Mouse (Mus musculus) cerebellum, postnatal 4 days (tissue): ENCODE results near the gene Dop1b.
"Not testable (repeated sequence)": the region's sequence is repeated elsewhere in the genome, so short reads cannot be mapped to it uniquely, and the experiment has no call there.

ENCODE experiments used
- DNase-seq, 2 experiments: peaks; one replicate each; pipeline ENCODE4 v3.0.0; 2022; ENCODE audit warnings: low spot score in 2 of 2, mixed read lengths in 1 of 2

Dop1b gene

GRCm38 (mm10) chr16:93751816-93752215 lies 40.1 kb downstream of the Dop1b start:
- DNase-seq, result no peak

GRCm38 (mm10) chr16:93756622-93757021 lies 44.9 kb downstream of the Dop1b start:
- DNase-seq, result no peak

GRCm38 (mm10) chr16:93763378-93763777 lies 51.7 kb downstream of the Dop1b start:
- DNase-seq, result no peak

- DNase-seq, result no peak
These were observed 52.9 kb downstream of the Dop1b start for GRCm38 (mm10) chr16:93764597-93764996.

- peak; percentile 32 to 48 for DNase-seq
These were observed 55.3 kb downstream of the Dop1b start for GRCm38 (mm10) chr16:93766956-93767355.

GRCm38 (mm10) chr16:93767548-93767947 lies 55.8 kb downstream of the Dop1b start:
- DNase-seq, result no peak

- no peak for DNase-seq
These were observed 57.9 kb downstream of the Dop1b start for GRCm38 (mm10) chr16:93769621-93770020.

GRCm38 (mm10) chr16:93770271-93770926 lies 58.7 kb downstream of the Dop1b start:
- peak in 1 of 2 experiments; percentile 16 for DNase-seq

- no peak for DNase-seq
These were observed 63.0 kb downstream of the Dop1b start for GRCm38 (mm10) chr16:93774658-93775057.

- no peak for DNase-seq
These were observed 64.8 kb downstream of the Dop1b start for GRCm38 (mm10) chr16:93776468-93776867.

GRCm38 (mm10) chr16:93777247-93777999 lies 65.7 kb downstream of the Dop1b start:
- DNase-seq, result no peak

GRCm38 (mm10) chr16:93778393-93778792 lies 66.7 kb downstream of the Dop1b start:
- DNase-seq, result not testable (repeated sequence)

- DNase-seq, result no peak
These were observed 67.8 kb downstream of the Dop1b start for GRCm38 (mm10) chr16:93779554-93779953.

- no peak for DNase-seq
These were observed 69.2 kb downstream of the Dop1b start for GRCm38 (mm10) chr16:93780660-93781479.

- DNase-seq, result no peak
These were observed 72.5 kb downstream of the Dop1b start for GRCm38 (mm10) chr16:93784175-93784574.

- DNase-seq, result peak; percentile 66 to 76
These were observed 74.1 kb downstream of the Dop1b start for GRCm38 (mm10) chr16:93785805-93786204.

- DNase-seq, result no peak
These were observed 76.7 kb downstream of the Dop1b start for GRCm38 (mm10) chr16:93788388-93788787.

GRCm38 (mm10) chr16:93788881-93789280 lies 77.2 kb downstream of the Dop1b start:
- DNase-seq, result no peak

GRCm38 (mm10) chr16:93789971-93790755 lies 78.5 kb downstream of the Dop1b start:
- DNase-seq, result no peak

- DNase-seq, result no peak
These were observed 81.4 kb downstream of the Dop1b start for GRCm38 (mm10) chr16:93792981-93793630.

GRCm38 (mm10) chr16:93794845-93795244 lies 83.1 kb downstream of the Dop1b start:
- no peak for DNase-seq
